Comparison of ENCODE assay signal across 1 mouse cellular context in genomic region chr10:116944144-116944543, GRCm38 (mm10).
TF ChIP-seq lines count a peak whose summit lies in the region.

No protein-coding gene starts in this region.

TF ChIP-seq in MEL, 35 proteins besides CTCF, POLR2A, EP300 and RAD21 (continued from another document):
- no peak for TF ChIP-seq MXI1 (IDR thresholded peaks at IDR 0.05; ENCODE audit: low read depth, low read length)
- no peak for TF ChIP-seq TCF12 (IDR thresholded peaks at IDR 0.05; ENCODE audit: low read depth, low read length)
- no peak for TF ChIP-seq GABPA (IDR thresholded peaks at IDR 0.05; ENCODE audit: low read depth, low read length)
- TF ChIP-seq POLR2AphosphoS2 (IDR thresholded peaks at IDR 0.05; ENCODE audit: low read length), result no peak
- no peak for TF ChIP-seq MYB (IDR thresholded peaks at IDR 0.05; ENCODE audit: low read depth, low read length)
- no peak for TF ChIP-seq POLR2AphosphoS5 (IDR thresholded peaks at IDR 0.05; ENCODE audit: borderline replicate concordance, low read depth, low read length)
